Mouse (Mus musculus): ENCODE data around the gene Entpd5. TPM values are rescaled to one million over a fixed set of nuclear protein-coding genes. Genes with fewer than 3 reads are reported as not detected.

The Entpd5 gene
- polyA plus RNA-seq, 1 experiment from 2014 or later = 11.9 TPM

- 38% methylated on average over 18 of the region's 18 CpGs for WGBS
- Histone ChIP-seq H3K27ac (peak overlapping the region; percentile 67; the same call in 1 of the 2 replicates), H3K27me3 (no peaks in the 10 kb centered on the region), H3K4me2 (replicated peaks) (peak overlapping the region; percentile 69), H3K4me1 (peaks cover 3% of the 10 kb centered on the region; the same call in 1 of the 2 replicates), H3K9ac (peak overlapping the region; percentile 66), H3K36me3 (no peaks in the 10 kb centered on the region), H3K9me3 (replicated peaks) (no peaks in the 10 kb centered on the region), H3K4me3 (peak overlapping the region; percentile 56)
- no peak for ATAC-seq (ENCODE audit: low FRiP score)
Observed at GRCm38 (mm10) chr12:84417605-84417922, 8.7 kb upstream of the Entpd5 start.

- Histone ChIP-seq H3K27ac (peak within 1 kb of the TSS; percentile 67; the same call in 1 of the 2 replicates), H3K4me3 (peak within 1 kb of the TSS; percentile 56), H3K9ac (peak within 1 kb of the TSS; percentile 66), H3K27me3 (no peaks in the 10 kb centered on the region), H3K36me3 (no peaks in the 10 kb centered on the region), H3K9me3 (replicated peaks) (no peaks in the 10 kb centered on the region), H3K4me1 (peaks cover 3% of the 10 kb centered on the region; the same call in 1 of the 2 replicates), H3K4me2 (replicated peaks) (peak within 1 kb of the TSS; percentile 69)
- 3% methylated on average over 50 of the region's 50 CpGs for WGBS
- ATAC-seq (ENCODE audit: low FRiP score) = peak; percentile 89
Observed at GRCm38 (mm10) chr12:84416834-84417604, 8.2 kb upstream of the Entpd5 start, which contains the start of gene Rnf113a2. Rnf113a2 (plus strand) TSS chr12:84417196.

- 2% methylated on average over 51 of the region's 52 CpGs for WGBS
Observed at GRCm38 (mm10) chr12:84407874-84408818, 683 bp downstream of the Entpd5 start.

GRCm38 (mm10) chr12:84407259-84407658, 1.6 kb downstream of the Entpd5 start:
- Histone ChIP-seq H3K4me1 (peaks cover 13% of the 10 kb centered on the region), H3K4me3 (no peak overlapping the region), H3K4me2 (replicated peaks) (no peak overlapping the region), H3K9ac (no peak overlapping the region), H3K27me3 (0 out of 2 replicates have a peak, but pooled peaks cover 2% of the 10 kb centered on the region), H3K9me3 (replicated peaks) (no peaks in the 10 kb centered on the region), H3K27ac (no peak overlapping the region), H3K36me3 (no peaks in the 10 kb centered on the region)
- 64% methylated on average over 4 of the region's 4 CpGs for WGBS
- ATAC-seq (ENCODE audit: low FRiP score) = no peak

More at GRCm38 (mm10) chr12:84407874-84408818, 683 bp downstream of the Entpd5 start:
- 0 out of 2 replicates have a peak, but pooled peaks cover 2% of the 10 kb centered on the region for H3K27me3 ChIP-seq
- ATAC-seq (ENCODE audit: low FRiP score) = peak; percentile 78
- H3K27ac ChIP-seq = peak overlapping the region; percentile 88
- peak overlapping the region; percentile 84 for H3K9ac ChIP-seq
- no peaks in the 10 kb centered on the region for H3K9me3 ChIP-seq (replicated peaks)
- peak overlapping the region; percentile 81 for H3K4me3 ChIP-seq
- peak overlapping the region; percentile 93 for H3K4me2 ChIP-seq (replicated peaks)
- no peaks in the 10 kb centered on the region for H3K36me3 ChIP-seq
- peaks cover 13% of the 10 kb centered on the region for H3K4me1 ChIP-seq

- Histone ChIP-seq H3K4me2 (replicated peaks) (no peak overlapping the region), H3K9ac (no peak overlapping the region), H3K4me1 (peaks cover 13% of the 10 kb centered on the region), H3K27ac (no peak overlapping the region), H3K36me3 (no peaks in the 10 kb centered on the region), H3K9me3 (replicated peaks) (no peaks in the 10 kb centered on the region), H3K27me3 (0 out of 2 replicates have a peak, but pooled peaks cover under 1% of the 10 kb centered on the region), H3K4me3 (no peak overlapping the region)
- 79% methylated on average over 6 of the region's 6 CpGs for WGBS
- no peak for ATAC-seq (ENCODE audit: low FRiP score)
Observed at GRCm38 (mm10) chr12:84404541-84404940, 4.3 kb downstream of the Entpd5 start.

GRCm38 (mm10) chr12:84402923-84403322, 5.9 kb downstream of the Entpd5 start:
- Histone ChIP-seq H3K9ac (no peak overlapping the region), H3K4me3 (no peak overlapping the region), H3K27ac (no peak overlapping the region), H3K4me2 (replicated peaks) (no peak overlapping the region), H3K36me3 (no peaks in the 10 kb centered on the region), H3K27me3 (no peaks in the 10 kb centered on the region), H3K9me3 (replicated peaks) (no peaks in the 10 kb centered on the region), H3K4me1 (peaks cover 4% of the 10 kb centered on the region)
- WGBS = 83% methylated on average over 9 of the region's 9 CpGs
- no peak for ATAC-seq (ENCODE audit: low FRiP score)

GRCm38 (mm10) chr12:84400653-84401052, 8.2 kb downstream of the Entpd5 start:
- Histone ChIP-seq H3K27ac (no peak overlapping the region), H3K36me3 (0 out of 2 replicates have a peak, but pooled peaks cover 5% of the 10 kb centered on the region), H3K27me3 (no peaks in the 10 kb centered on the region), H3K9ac (no peak overlapping the region), H3K4me2 (replicated peaks) (no peak overlapping the region), H3K4me3 (no peak overlapping the region), H3K9me3 (replicated peaks) (no peaks in the 10 kb centered on the region), H3K4me1 (no peaks in the 10 kb centered on the region)
- 78% methylated on average over 3 of the region's 3 CpGs for WGBS
- no peak for ATAC-seq (ENCODE audit: low FRiP score)

GRCm38 (mm10) chr12:84400068-84400467, 8.8 kb downstream of the Entpd5 start:
- Histone ChIP-seq H3K4me1 (no peaks in the 10 kb centered on the region), H3K9me3 (replicated peaks) (no peaks in the 10 kb centered on the region), H3K36me3 (0 out of 2 replicates have a peak, but pooled peaks cover 5% of the 10 kb centered on the region), H3K9ac (no peak overlapping the region), H3K4me3 (no peak overlapping the region), H3K27ac (no peak overlapping the region), H3K4me2 (replicated peaks) (no peak overlapping the region), H3K27me3 (no peaks in the 10 kb centered on the region)
- ATAC-seq (ENCODE audit: low FRiP score) = no peak
- 88% methylated on average over 3 of the region's 3 CpGs for WGBS

- WGBS = 81% methylated on average over 9 of the region's 9 CpGs
- Histone ChIP-seq H3K4me2 (replicated peaks) (no peak overlapping the region), H3K4me3 (no peak overlapping the region), H3K27ac (no peak overlapping the region), H3K9ac (no peak overlapping the region), H3K9me3 (replicated peaks) (no peaks in the 10 kb centered on the region), H3K4me1 (no peaks in the 10 kb centered on the region), H3K36me3 (0 out of 2 replicates have a peak, but pooled peaks cover 5% of the 10 kb centered on the region), H3K27me3 (no peaks in the 10 kb centered on the region)
- ATAC-seq (ENCODE audit: low FRiP score) = no peak
Observed at GRCm38 (mm10) chr12:84399663-84400062, 9.2 kb downstream of the Entpd5 start.

- 83% methylated on average over 9 of the region's 9 CpGs for WGBS
- H3K4me3 ChIP-seq = no peak overlapping the region
- H3K27ac ChIP-seq = no peak overlapping the region
Observed at GRCm38 (mm10) chr12:84399135-84399534, 9.7 kb downstream of the Entpd5 start.

GRCm38 (mm10) chr12:84398629-84399028, 10.2 kb downstream of the Entpd5 start:
- no peaks in the 10 kb centered on the region for H3K27me3 ChIP-seq
- no peak overlapping the region for H3K9ac ChIP-seq
- no peak overlapping the region for H3K4me3 ChIP-seq
- no peak for ATAC-seq (ENCODE audit: low FRiP score)
- WGBS = 88% methylated on average over 5 of the region's 5 CpGs
- no peaks in the 10 kb centered on the region for H3K4me1 ChIP-seq
- H3K9me3 ChIP-seq (replicated peaks) = no peaks in the 10 kb centered on the region
- H3K27ac ChIP-seq = no peak overlapping the region
- H3K36me3 ChIP-seq = 0 out of 2 replicates have a peak, but pooled peaks cover 5% of the 10 kb centered on the region
- H3K4me2 ChIP-seq (replicated peaks) = no peak overlapping the region

More at GRCm38 (mm10) chr12:84399135-84399534, 9.7 kb downstream of the Entpd5 start:
- H3K27me3 ChIP-seq = no peaks in the 10 kb centered on the region
- H3K4me2 ChIP-seq (replicated peaks) = no peak overlapping the region
- no peaks in the 10 kb centered on the region for H3K4me1 ChIP-seq
- no peak for ATAC-seq (ENCODE audit: low FRiP score)
- no peaks in the 10 kb centered on the region for H3K9me3 ChIP-seq (replicated peaks)
- H3K36me3 ChIP-seq = 0 out of 2 replicates have a peak, but pooled peaks cover 5% of the 10 kb centered on the region
- H3K9ac ChIP-seq = no peak overlapping the region

GRCm38 (mm10) chr12:84397685-84398084, 11.1 kb downstream of the Entpd5 start:
- no peak for ATAC-seq (ENCODE audit: low FRiP score)
- Histone ChIP-seq H3K27me3 (no peaks in the 10 kb centered on the region), H3K4me2 (replicated peaks) (no peak overlapping the region), H3K9ac (no peak overlapping the region), H3K36me3 (0 out of 2 replicates have a peak, but pooled peaks cover 5% of the 10 kb centered on the region), H3K27ac (no peak overlapping the region), H3K4me1 (no peaks in the 10 kb centered on the region), H3K9me3 (replicated peaks) (no peaks in the 10 kb centered on the region), H3K4me3 (no peak overlapping the region)
